Mouse (Mus musculus): ENCODE measurements around the gene Zbed6. TPM values are rescaled to one million over a fixed set of nuclear protein-coding genes. Genes with fewer than 3 reads are reported as not detected.

Gene Zbed6
- polyA plus RNA-seq, 2 experiments: 11.4 TPM; not detected in 1

DNA sequence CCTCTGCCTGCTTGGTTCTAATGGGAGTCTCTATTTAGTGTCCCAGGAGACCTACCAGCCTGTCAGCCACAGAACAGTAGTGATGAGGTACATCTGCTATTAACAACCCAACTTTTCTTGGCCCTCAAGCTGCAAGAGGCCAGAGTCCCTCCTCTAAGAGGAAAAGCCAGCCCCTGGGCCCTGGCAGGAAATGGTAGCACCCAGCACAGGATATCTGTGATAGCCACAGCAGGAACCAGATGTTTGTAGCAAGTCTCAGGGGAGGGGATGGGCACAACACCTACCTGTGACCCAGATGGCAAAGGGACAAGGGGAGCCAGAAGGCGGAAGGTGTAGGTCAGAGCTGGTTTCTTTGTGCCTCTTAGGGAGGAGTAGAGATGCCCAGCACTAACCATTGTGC lies 34.2 kb upstream of the Zbed6 start:
- DNase-seq (ENCODE audit: low spot score): no peak
- Histone ChIP-seq H3K4me1 (ENCODE audit: control insufficient read depth, insufficient read depth, low read length) (peaks cover 33% of the 10 kb centered on the region), H3K4me3 (replicated peaks; ENCODE audit: low read length) (no peak overlapping the region), H3K36me3 (ENCODE audit: control insufficient read depth, insufficient read depth, low read length) (no peaks in the 10 kb centered on the region), H3K9me3 (ENCODE audit: control insufficient read depth, low read length) (no peaks in the 10 kb centered on the region), H3K9ac (ENCODE audit: low read depth, low read length, severe bottlenecking) (no peak overlapping the region), H3K4me2 (replicated peaks; ENCODE audit: low read depth, low read length, severe bottlenecking) (no peak overlapping the region), H3K27ac (replicated peaks; ENCODE audit: low read depth, low read length) (peak overlapping the region; percentile 50; the same call in 1 of the 2 replicates), H3K27me3 (ENCODE audit: control insufficient read depth, insufficient read depth, low read length) (no peaks in the 10 kb centered on the region)
- 100% methylated on average over 1 of the region's 1 CpGs for WGBS
- no peak for ATAC-seq (ENCODE audit: low FRiP score, low read depth)
- TF ChIP-seq POLR2A (IDR thresholded peaks at IDR 0.05; ENCODE audit: borderline replicate concordance, extremely low read depth, insufficient read depth, insufficient read length): no peak

DNA sequence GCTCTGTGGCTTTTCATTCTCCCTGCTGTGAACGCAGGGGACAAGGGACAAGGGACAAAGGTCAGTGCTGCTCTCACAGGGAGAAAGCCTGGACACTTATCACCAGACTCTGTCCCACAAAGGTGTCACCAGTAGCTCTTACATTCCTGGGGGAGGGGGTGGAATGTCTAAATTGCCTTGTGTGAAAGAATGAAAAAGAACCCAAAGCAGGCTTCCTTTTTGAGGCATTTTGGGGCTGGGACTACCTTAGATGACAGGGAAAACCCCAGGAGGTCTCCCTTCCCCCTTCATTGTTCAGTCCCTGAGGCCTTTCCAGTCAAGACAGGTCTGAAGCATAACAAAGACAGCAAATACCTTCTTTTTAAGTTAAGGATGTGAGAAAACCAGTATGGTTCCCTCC lies 33.6 kb upstream of the Zbed6 start:
- Histone ChIP-seq H3K4me2 (replicated peaks; ENCODE audit: low read depth, low read length, severe bottlenecking) (no peak overlapping the region), H3K27me3 (ENCODE audit: control insufficient read depth, insufficient read depth, low read length) (no peaks in the 10 kb centered on the region), H3K27ac (replicated peaks; ENCODE audit: low read depth, low read length) (peak overlapping the region; percentile 50; the same call in 1 of the 2 replicates), H3K4me1 (ENCODE audit: control insufficient read depth, insufficient read depth, low read length) (peaks cover 34% of the 10 kb centered on the region), H3K4me3 (replicated peaks; ENCODE audit: low read length) (no peak overlapping the region), H3K9ac (ENCODE audit: low read depth, low read length, severe bottlenecking) (no peak overlapping the region), H3K36me3 (ENCODE audit: control insufficient read depth, insufficient read depth, low read length) (no peaks in the 10 kb centered on the region), H3K9me3 (ENCODE audit: control insufficient read depth, low read length) (no peaks in the 10 kb centered on the region)
- no peak for DNase-seq (ENCODE audit: low spot score)
- WGBS: 23% methylated on average over 1 of the region's 1 CpGs
- ATAC-seq (ENCODE audit: low FRiP score, low read depth): no peak
- TF ChIP-seq POLR2A (IDR thresholded peaks at IDR 0.05; ENCODE audit: borderline replicate concordance, extremely low read depth, insufficient read depth, insufficient read length): no peak

DNA sequence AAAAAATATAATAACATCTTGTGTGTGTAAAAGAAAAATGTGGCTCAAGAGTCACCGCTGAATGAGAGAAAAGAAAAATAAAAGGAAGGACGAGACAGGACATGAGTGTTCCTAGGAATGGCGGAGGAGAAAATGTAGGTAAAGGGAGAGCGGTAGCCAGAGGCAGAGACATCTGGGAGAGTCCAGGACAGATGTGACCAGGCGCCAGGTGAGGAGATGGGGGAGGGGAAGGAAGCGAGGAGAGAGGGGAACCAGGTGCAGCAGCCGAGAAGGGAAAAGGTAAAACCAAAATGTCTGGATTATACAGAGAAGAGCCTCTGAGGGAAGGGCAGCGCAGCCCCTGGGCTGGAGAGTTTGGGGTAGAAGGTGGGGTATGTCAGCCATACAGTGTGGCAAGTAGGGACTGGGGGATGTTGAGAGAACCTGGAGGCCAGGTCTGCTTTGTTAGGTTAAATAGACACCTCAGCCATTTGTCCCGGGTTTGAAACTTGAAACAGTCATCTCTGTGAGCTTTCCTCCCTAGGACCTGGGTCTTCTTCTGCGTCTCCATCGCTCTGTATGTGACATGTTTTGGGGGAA lies 32.9 kb upstream of the Zbed6 start:
- no peak for ATAC-seq (ENCODE audit: low FRiP score, low read depth)
- Histone ChIP-seq H3K4me3 (replicated peaks; ENCODE audit: low read length) (no peak overlapping the region), H3K4me2 (replicated peaks; ENCODE audit: low read depth, low read length, severe bottlenecking) (no peak overlapping the region), H3K27me3 (ENCODE audit: control insufficient read depth, insufficient read depth, low read length) (no peaks in the 10 kb centered on the region), H3K9ac (ENCODE audit: low read depth, low read length, severe bottlenecking) (no peak overlapping the region), H3K36me3 (ENCODE audit: control insufficient read depth, insufficient read depth, low read length) (no peaks in the 10 kb centered on the region), H3K4me1 (ENCODE audit: control insufficient read depth, insufficient read depth, low read length) (peaks cover 34% of the 10 kb centered on the region), H3K9me3 (ENCODE audit: control insufficient read depth, low read length) (no peaks in the 10 kb centered on the region), H3K27ac (replicated peaks; ENCODE audit: low read depth, low read length) (peak overlapping the region; percentile 20; the same call in 1 of the 2 replicates)
- no peak for TF ChIP-seq POLR2A (IDR thresholded peaks at IDR 0.05; ENCODE audit: borderline replicate concordance, extremely low read depth, insufficient read depth, insufficient read length)
- WGBS: 61% methylated on average over 11 of the region's 11 CpGs
- DNase-seq (ENCODE audit: low spot score): no peak

DNA sequence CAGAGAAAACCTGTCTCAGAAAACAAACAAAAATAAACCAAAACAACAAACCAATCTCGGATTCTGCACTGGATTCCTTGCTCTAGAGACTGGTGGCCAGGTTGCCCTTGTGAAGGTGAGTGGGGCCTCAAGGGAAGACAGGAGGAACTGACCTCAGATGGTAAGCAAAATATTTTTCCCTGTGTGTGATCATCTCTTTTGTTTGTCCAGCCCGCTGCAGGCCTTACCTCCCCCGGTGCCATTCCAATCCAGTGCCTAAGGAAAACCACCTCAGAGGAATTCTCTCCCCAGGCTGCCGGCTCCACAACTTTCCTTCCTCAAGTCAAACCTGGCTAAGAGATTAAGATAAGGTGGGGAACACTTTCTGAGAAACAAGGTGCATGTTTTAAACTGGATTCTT lies 31.5 kb upstream of the Zbed6 start:
- Histone ChIP-seq H3K4me2 (replicated peaks; ENCODE audit: low read depth, low read length, severe bottlenecking) (no peak overlapping the region), H3K4me3 (replicated peaks; ENCODE audit: low read length) (no peak overlapping the region), H3K36me3 (ENCODE audit: control insufficient read depth, insufficient read depth, low read length) (no peaks in the 10 kb centered on the region), H3K9me3 (ENCODE audit: control insufficient read depth, low read length) (no peaks in the 10 kb centered on the region), H3K9ac (ENCODE audit: low read depth, low read length, severe bottlenecking) (no peak overlapping the region), H3K4me1 (ENCODE audit: control insufficient read depth, insufficient read depth, low read length) (peaks cover 34% of the 10 kb centered on the region), H3K27me3 (ENCODE audit: control insufficient read depth, insufficient read depth, low read length) (no peaks in the 10 kb centered on the region), H3K27ac (replicated peaks; ENCODE audit: low read depth, low read length) (no peak overlapping the region)
- ATAC-seq (ENCODE audit: low FRiP score, low read depth): no peak
- DNase-seq (ENCODE audit: low spot score): no peak
- WGBS: 63% methylated on average over 4 of the region's 4 CpGs
- no peak for TF ChIP-seq POLR2A (IDR thresholded peaks at IDR 0.05; ENCODE audit: borderline replicate concordance, extremely low read depth, insufficient read depth, insufficient read length)

DNA sequence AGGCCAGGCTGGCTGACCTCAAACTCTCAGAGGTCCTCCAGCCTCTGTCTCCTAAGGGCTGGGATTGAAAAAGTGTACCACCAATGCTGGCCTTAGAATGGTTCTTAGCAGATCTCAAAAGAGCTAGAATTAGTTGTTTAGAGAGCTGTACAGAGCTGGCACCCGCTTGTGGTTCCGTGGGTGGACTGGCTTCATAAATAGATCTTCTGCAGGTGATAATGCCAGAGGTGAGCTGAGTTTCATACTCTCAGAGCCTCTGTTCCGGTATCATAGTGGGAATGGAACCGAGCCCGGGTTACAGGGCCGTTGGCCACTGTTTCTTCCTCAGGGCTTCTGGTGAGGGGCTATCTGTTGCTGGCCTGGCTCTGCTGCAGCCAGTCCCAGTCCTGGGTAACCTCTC lies 30.4 kb upstream of the Zbed6 start:
- DNase-seq (ENCODE audit: low spot score): no peak
- H3K27me3 ChIP-seq (ENCODE audit: control insufficient read depth, insufficient read depth, low read length): no peaks in the 10 kb centered on the region
- no peak overlapping the region for H3K27ac ChIP-seq (replicated peaks; ENCODE audit: low read depth, low read length)
- 93% methylated on average over 6 of the region's 6 CpGs for WGBS
- H3K4me3 ChIP-seq (replicated peaks; ENCODE audit: low read length): no peak overlapping the region
- H3K36me3 ChIP-seq (ENCODE audit: control insufficient read depth, insufficient read depth, low read length): no peaks in the 10 kb centered on the region
- no peak overlapping the region for H3K9ac ChIP-seq (ENCODE audit: low read depth, low read length, severe bottlenecking)
- TF ChIP-seq POLR2A (IDR thresholded peaks at IDR 0.05; ENCODE audit: borderline replicate concordance, extremely low read depth, insufficient read depth, insufficient read length): no peak
- H3K4me1 ChIP-seq (ENCODE audit: control insufficient read depth, insufficient read depth, low read length): peaks cover 25% of the 10 kb centered on the region
- no peaks in the 10 kb centered on the region for H3K9me3 ChIP-seq (ENCODE audit: control insufficient read depth, low read length)
- no peak for ATAC-seq (ENCODE audit: low FRiP score, low read depth)
- H3K4me2 ChIP-seq (replicated peaks; ENCODE audit: low read depth, low read length, severe bottlenecking): no peak overlapping the region

All from limb, embryonic 14.5 days (tissue).